Mouse (Mus musculus): ENCODE measurements around the gene Ankrd36.

- TF ChIP-seq CTCF (IDR thresholded peaks at IDR 0.05; ENCODE audit: extremely low read depth, insufficient read depth, low read length) (no peak), POLR2A (IDR thresholded peaks at IDR 0.05; ENCODE audit: extremely low read depth, insufficient read depth, low read length) (no peak)
Observed at GRCm38 (mm10) chr11:5521266-5521515, 48.3 kb upstream of the Ankrd36 start.

Data from cortical plate, adult 2 months (tissue).